Mouse (Mus musculus): ENCODE measurements around the gene Opcml. TPM values are rescaled to one million over a fixed set of nuclear protein-coding genes. Genes with fewer than 3 reads are reported as not detected.

Opcml gene
- total and polyA plus RNA-seq, 2 experiments from 2014 or later = 0.49 to 0.57 TPM

DNA sequence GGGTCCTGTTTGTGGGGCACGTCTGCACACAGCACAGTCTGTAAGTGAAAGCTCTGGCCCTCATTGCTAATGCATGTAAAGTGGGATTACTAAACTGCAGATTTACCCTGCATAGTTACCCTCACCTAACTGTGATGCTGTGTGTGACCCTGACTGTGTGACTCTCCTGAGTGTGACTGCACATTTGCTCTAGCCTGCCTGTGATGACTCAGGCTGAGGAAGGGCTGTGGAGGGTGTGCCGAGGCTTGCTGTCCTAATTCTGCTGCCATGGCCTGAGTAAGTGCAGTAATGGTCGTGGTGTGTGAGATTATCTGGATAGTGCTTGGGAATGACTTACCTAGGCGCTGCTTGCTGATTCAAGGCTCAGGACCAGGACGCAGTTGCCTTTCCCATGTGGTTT is 52.2 kb downstream of the Opcml start:
- no peak overlapping the region for H3K9ac ChIP-seq (replicated peaks; ENCODE audit: low read depth, low read length)
- H3K27ac ChIP-seq (ENCODE audit: low read depth) = no peak overlapping the region
- DNase-seq (ENCODE audit: low spot score) = no peak
- no peak overlapping the region for H3K4me2 ChIP-seq (ENCODE audit: low read depth, low read length)
- no peak for ATAC-seq (ENCODE audit: insufficient read depth, low read depth)
- H3K36me3 ChIP-seq (replicated peaks; ENCODE audit: control insufficient read depth, insufficient read depth, low read length) = no peaks in the 10 kb centered on the region
- WGBS = 68% methylated on average over 5 of the region's 5 CpGs
- no peaks in the 10 kb centered on the region for H3K27me3 ChIP-seq (ENCODE audit: control insufficient read depth, insufficient read depth, low read length)
- H3K9me3 ChIP-seq (replicated peaks; ENCODE audit: control insufficient read depth, low read length) = no peaks in the 10 kb centered on the region
- no peaks in the 10 kb centered on the region for H3K4me1 ChIP-seq (ENCODE audit: control insufficient read depth, insufficient read depth)
- H3K4me3 ChIP-seq (ENCODE audit: low read depth, low read length) = no peak overlapping the region
- TF ChIP-seq CTCF (IDR thresholded peaks at IDR 0.05; ENCODE audit: low read depth) (no peak), EP300 (IDR thresholded peaks at IDR 0.05; ENCODE audit: low read depth) (no peak)

DNA sequence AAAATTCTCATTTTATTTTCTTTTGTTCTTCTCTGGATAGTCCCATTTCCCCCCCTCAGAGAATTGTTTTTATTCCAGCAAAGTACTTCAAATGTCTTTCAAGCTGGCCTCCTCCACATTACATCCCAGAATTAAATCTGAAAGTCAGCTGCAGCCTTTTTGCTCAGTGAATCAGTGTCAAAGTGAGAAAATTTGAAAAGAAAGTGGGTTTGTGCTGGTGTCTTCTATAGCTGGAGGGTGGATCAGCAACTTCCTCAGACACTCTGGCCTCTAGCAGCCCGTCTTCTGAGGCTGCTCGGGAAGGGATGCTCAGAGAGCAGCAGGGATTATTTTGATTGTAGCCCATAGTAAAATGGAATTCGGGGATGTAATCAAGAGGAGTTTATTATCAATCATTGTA is 81.0 kb downstream of the Opcml start:
- no peak overlapping the region for H3K27ac ChIP-seq (ENCODE audit: low read depth)
- H3K4me1 ChIP-seq (ENCODE audit: control insufficient read depth, insufficient read depth) = no peaks in the 10 kb centered on the region
- DNase-seq (ENCODE audit: low spot score) = no peak
- WGBS = 59% methylated on average over 3 of the region's 3 CpGs
- no peak overlapping the region for H3K9ac ChIP-seq (replicated peaks; ENCODE audit: low read depth, low read length)
- H3K9me3 ChIP-seq (replicated peaks; ENCODE audit: control insufficient read depth, low read length) = no peaks in the 10 kb centered on the region
- H3K4me2 ChIP-seq (ENCODE audit: low read depth, low read length) = no peak overlapping the region
- H3K4me3 ChIP-seq (ENCODE audit: low read depth, low read length) = no peak overlapping the region
- no peaks in the 10 kb centered on the region for H3K36me3 ChIP-seq (replicated peaks; ENCODE audit: control insufficient read depth, insufficient read depth, low read length)
- TF ChIP-seq CTCF (IDR thresholded peaks at IDR 0.05; ENCODE audit: low read depth) (no peak), EP300 (IDR thresholded peaks at IDR 0.05; ENCODE audit: low read depth) (no peak)
- H3K27me3 ChIP-seq (ENCODE audit: control insufficient read depth, insufficient read depth, low read length) = no peaks in the 10 kb centered on the region
- ATAC-seq (ENCODE audit: insufficient read depth, low read depth) = no peak

DNA sequence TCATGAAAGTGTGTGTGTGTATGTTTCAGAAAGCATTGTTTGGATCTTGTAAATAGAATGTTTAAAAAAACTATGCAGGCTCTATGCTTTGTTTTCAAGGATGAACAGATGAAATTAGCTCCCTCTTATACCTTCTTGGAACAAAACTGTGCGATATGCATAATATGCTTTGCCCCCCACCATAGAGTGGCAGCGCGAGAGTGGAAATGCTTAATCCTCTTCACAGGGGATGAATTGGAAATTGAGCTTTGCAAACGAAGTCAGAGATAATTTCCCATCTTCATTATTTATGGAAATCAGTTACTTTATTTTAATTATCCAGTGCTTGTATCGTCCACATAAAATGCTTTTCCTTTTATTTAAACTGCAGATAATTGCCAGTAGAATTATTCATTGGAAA is 99.1 kb downstream of the Opcml start:
- Histone ChIP-seq H3K36me3 (replicated peaks; ENCODE audit: control insufficient read depth, insufficient read depth, low read length) (no peaks in the 10 kb centered on the region), H3K9me3 (replicated peaks; ENCODE audit: control insufficient read depth, low read length) (no peaks in the 10 kb centered on the region), H3K4me2 (ENCODE audit: low read depth, low read length) (no peak overlapping the region), H3K27ac (ENCODE audit: low read depth) (no peak overlapping the region), H3K27me3 (ENCODE audit: control insufficient read depth, insufficient read depth, low read length) (no peaks in the 10 kb centered on the region), H3K4me1 (ENCODE audit: control insufficient read depth, insufficient read depth) (no peaks in the 10 kb centered on the region), H3K4me3 (ENCODE audit: low read depth, low read length) (no peak overlapping the region), H3K9ac (replicated peaks; ENCODE audit: low read depth, low read length) (no peak overlapping the region)
- no peak for DNase-seq (ENCODE audit: low spot score)
- TF ChIP-seq CTCF (IDR thresholded peaks at IDR 0.05; ENCODE audit: low read depth) (no peak), EP300 (IDR thresholded peaks at IDR 0.05; ENCODE audit: low read depth) (no peak)
- ATAC-seq (ENCODE audit: insufficient read depth, low read depth) = no peak
- WGBS = 79% methylated on average over 5 of the region's 5 CpGs

DNA sequence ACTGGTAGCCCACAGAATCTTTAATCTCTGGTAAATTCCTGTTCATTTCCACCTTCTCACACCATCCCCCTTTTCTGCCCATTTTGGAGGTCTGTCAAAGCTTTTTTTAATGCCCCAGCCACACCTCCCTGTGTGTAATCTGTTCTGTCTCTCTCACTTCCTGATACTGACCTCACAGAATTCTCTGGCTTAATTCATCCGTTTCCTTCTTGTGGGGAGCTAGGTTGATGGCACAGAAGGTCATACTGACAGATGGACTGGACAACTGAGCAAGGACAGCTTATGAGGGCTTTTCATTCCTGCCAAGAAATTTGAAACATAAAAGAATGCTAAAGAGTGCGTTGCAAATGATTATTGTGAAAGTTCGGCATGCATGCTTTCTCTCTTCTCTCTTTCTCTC is 126.7 kb downstream of the Opcml start:
- TF ChIP-seq CTCF (IDR thresholded peaks at IDR 0.05; ENCODE audit: low read depth) (no peak), EP300 (IDR thresholded peaks at IDR 0.05; ENCODE audit: low read depth) (no peak)
- WGBS = 53% methylated on average over 3 of the region's 3 CpGs
- Histone ChIP-seq H3K27ac (ENCODE audit: low read depth) (no peak overlapping the region), H3K27me3 (ENCODE audit: control insufficient read depth, insufficient read depth, low read length) (no peaks in the 10 kb centered on the region), H3K9me3 (replicated peaks; ENCODE audit: control insufficient read depth, low read length) (no peaks in the 10 kb centered on the region), H3K9ac (replicated peaks; ENCODE audit: low read depth, low read length) (no peak overlapping the region), H3K4me2 (ENCODE audit: low read depth, low read length) (no peak overlapping the region), H3K4me3 (ENCODE audit: low read depth, low read length) (no peak overlapping the region), H3K36me3 (replicated peaks; ENCODE audit: control insufficient read depth, insufficient read depth, low read length) (no peaks in the 10 kb centered on the region), H3K4me1 (ENCODE audit: control insufficient read depth, insufficient read depth) (no peaks in the 10 kb centered on the region)
- ATAC-seq (ENCODE audit: insufficient read depth, low read depth) (no peak), DNase-seq (ENCODE audit: low spot score) (no peak)

DNA sequence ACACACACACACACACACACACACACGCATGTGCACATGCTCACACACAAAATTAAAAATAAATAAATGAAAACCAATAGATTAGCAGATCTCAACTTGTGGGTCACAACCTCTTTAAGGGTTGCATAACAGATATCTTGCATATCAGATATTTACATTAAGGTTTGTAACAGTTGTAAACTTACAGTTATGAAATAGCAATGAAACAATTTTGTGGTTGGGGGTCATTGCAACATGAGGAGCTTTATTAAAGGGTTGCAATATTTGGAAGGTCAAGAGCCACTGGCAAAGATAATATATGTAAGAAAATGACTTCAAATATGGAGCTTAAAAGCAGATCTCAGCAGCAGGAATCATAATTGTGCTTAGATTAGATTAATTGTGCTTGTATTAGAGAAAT is 132.9 kb downstream of the Opcml start:
- Histone ChIP-seq H3K4me3 (ENCODE audit: low read depth, low read length) (no peak overlapping the region), H3K9ac (replicated peaks; ENCODE audit: low read depth, low read length) (no peak overlapping the region), H3K27me3 (ENCODE audit: control insufficient read depth, insufficient read depth, low read length) (no peaks in the 10 kb centered on the region), H3K9me3 (replicated peaks; ENCODE audit: control insufficient read depth, low read length) (no peaks in the 10 kb centered on the region), H3K27ac (ENCODE audit: low read depth) (no peak overlapping the region), H3K36me3 (replicated peaks; ENCODE audit: control insufficient read depth, insufficient read depth, low read length) (no peaks in the 10 kb centered on the region), H3K4me2 (ENCODE audit: low read depth, low read length) (no peak overlapping the region), H3K4me1 (ENCODE audit: control insufficient read depth, insufficient read depth) (no peaks in the 10 kb centered on the region)
- ATAC-seq (ENCODE audit: insufficient read depth, low read depth) (no peak), DNase-seq (ENCODE audit: low spot score) (no peak)
- WGBS = 83% methylated on average over 1 of the region's 1 CpGs
- no peak for TF ChIP-seq EP300 (IDR thresholded peaks at IDR 0.05; ENCODE audit: low read depth)
- TF ChIP-seq CTCF (IDR thresholded peaks at IDR 0.05; ENCODE audit: low read depth) = no peak

DNA sequence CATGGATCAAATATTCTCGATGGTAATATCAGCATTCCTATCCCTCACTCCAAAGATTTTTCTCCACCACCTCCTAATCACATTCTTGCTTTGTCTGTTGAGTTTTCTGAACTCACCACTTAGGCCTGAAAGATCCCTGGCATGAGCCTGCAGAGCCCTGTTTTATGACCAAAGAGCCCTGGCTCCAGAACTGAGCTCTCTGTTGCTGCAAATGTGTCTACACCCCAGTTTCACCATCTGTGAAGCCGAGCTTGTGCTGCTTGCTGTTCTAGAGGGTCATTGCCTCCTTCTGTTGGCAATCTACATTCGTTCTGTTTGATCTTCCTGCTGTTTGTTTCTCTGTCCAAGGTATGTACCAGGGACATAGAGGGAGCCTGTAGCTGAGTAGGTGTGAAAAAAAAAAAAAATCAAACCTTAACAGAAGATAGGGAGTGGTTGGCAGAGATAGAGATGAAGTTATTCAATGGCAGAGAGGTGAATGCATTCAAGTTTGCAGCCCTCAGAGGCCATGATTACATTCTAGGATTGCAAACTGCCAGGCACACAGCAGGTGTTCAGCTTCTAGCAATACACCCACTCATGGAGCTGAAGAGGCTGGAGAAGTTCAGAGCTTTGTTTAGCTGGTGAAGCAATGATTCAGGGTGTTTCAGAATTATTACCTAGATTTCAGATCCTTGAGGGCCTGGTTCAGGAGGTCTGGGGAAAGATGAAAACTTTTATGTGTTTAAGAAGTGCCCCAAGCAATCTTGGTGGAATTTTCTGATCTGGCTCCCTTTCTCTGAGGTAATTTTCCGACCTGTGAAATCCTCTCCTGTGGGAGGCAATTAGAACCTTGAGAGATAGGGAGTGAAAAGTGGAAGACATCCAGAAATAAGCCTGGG is 133.6 kb downstream of the Opcml start:
- no peaks in the 10 kb centered on the region for H3K27me3 ChIP-seq (ENCODE audit: control insufficient read depth, insufficient read depth, low read length)
- no peak overlapping the region for H3K4me3 ChIP-seq (ENCODE audit: low read depth, low read length)
- H3K9me3 ChIP-seq (replicated peaks; ENCODE audit: control insufficient read depth, low read length) = no peaks in the 10 kb centered on the region
- TF ChIP-seq EP300 (IDR thresholded peaks at IDR 0.05; ENCODE audit: low read depth) = no peak
- TF ChIP-seq CTCF (IDR thresholded peaks at IDR 0.05; ENCODE audit: low read depth) = no peak
- 35% methylated on average over 4 of the region's 4 CpGs for WGBS
- H3K4me2 ChIP-seq (ENCODE audit: low read depth, low read length) = no peak overlapping the region
- H3K4me1 ChIP-seq (ENCODE audit: control insufficient read depth, insufficient read depth) = no peaks in the 10 kb centered on the region
- ATAC-seq (ENCODE audit: insufficient read depth, low read depth) (no peak), DNase-seq (ENCODE audit: low spot score) (no peak)
- H3K27ac ChIP-seq (ENCODE audit: low read depth) = no peak overlapping the region
- H3K36me3 ChIP-seq (replicated peaks; ENCODE audit: control insufficient read depth, insufficient read depth, low read length) = no peaks in the 10 kb centered on the region
- H3K9ac ChIP-seq (replicated peaks; ENCODE audit: low read depth, low read length) = no peak overlapping the region
